Mouse (Mus musculus) hindbrain, embryonic 12.5 days (tissue): Measurements from ENCODE around the gene Drd4. TPM values are rescaled to one million over a fixed set of nuclear protein-coding genes. Genes with fewer than 3 reads are reported as not detected.

ENCODE experiments used
- ATAC-seq: fragments of 200-750 bp; cut with Nextera tagmentation; 2 replicates; pipeline ENCODE4 v1.8.0; 2017; ENCODE audit warnings: moderate TSS enrichment; ENCODE audit not compliant: low FRiP score
- H3K27ac ChIP-seq: fragments of 300-500 bp; sonication (generic); 2 replicates; pipeline ENCODE4 v1.5.1; 2016; ENCODE audit warnings: mild to moderate bottlenecking
- H3K27me3 ChIP-seq: fragments of 300-500 bp; sonication (generic); 2 replicates; pipeline ENCODE4 v1.6.1; 2016; ENCODE audit warnings: mild to moderate bottlenecking
- H3K36me3 ChIP-seq: fragments of 300-500 bp; sonication (generic); 2 replicates; pipeline ENCODE4 v1.6.1; 2016; ENCODE audit warnings: mild to moderate bottlenecking
- H3K4me1 ChIP-seq: fragments of 300-500 bp; sonication (generic); 2 replicates; pipeline ENCODE4 v1.6.1; 2016
- H3K4me2 ChIP-seq: fragments of 300-500 bp; sonication (generic); replicated peaks from 2 replicates; pipeline ENCODE4 v1.6.1; 2016; ENCODE audit warnings: mild to moderate bottlenecking
- H3K4me3 ChIP-seq: fragments of 300-500 bp; sonication (generic); 2 replicates; pipeline ENCODE4 v1.5.1; 2016; ENCODE audit warnings: mild to moderate bottlenecking
- H3K9ac ChIP-seq: fragments of 300-500 bp; sonication (generic); 2 replicates; pipeline ENCODE4 v1.6.1; 2016; ENCODE audit warnings: mild to moderate bottlenecking, moderate library complexity
- H3K9me3 ChIP-seq: fragments of 300-500 bp; sonication (generic); replicated peaks from 2 replicates; pipeline ENCODE4 v1.6.1; 2016; ENCODE audit warnings: mild to moderate bottlenecking
- WGBS: fragments of 180-500 bp; shearing (Covaris S2); methylation state at CpG from one replicate; pipeline ENCODE4 v1.1.7; 2016; 5-methylcytosine and 5-hydroxymethylcytosine counted together
- polyA plus RNA-seq: library from polyadenylated mRNA; unstranded; fragments of >200 nt; fragmentation: Nextera tagmentation; extraction: Ambion mirVana; gene quantifications from 2 replicates; pipeline ENCODE4 v1.2.1, GENCODE M21; 2016

The Drd4 gene
- polyA plus RNA-seq, 1 experiment from 2014 or later: 0.81 TPM

DNA sequence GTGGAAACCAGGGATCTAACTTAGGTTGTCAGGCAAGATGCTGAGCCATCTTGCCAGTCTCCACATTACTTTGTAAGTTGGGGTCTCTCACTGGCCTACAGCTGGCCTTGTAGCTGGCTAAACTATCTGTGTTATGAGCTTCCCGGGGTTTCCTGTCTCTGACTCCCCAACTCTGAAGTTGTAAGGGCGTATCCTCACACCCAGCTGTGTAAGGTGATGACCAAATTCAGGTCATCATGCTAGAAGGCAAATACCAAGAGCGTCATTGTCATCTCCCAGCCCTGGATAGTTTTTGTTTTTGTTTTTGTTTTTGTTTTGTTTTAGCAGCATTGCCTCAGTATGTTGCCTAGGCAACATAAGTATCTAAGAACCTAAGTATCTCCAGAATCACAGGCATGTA is 21.2 kb upstream of the Drd4 start:
- no peak overlapping the region for H3K9ac ChIP-seq
- H3K4me2 ChIP-seq: no peak overlapping the region
- 85% methylated on average over 3 of the region's 3 CpGs for WGBS
- no peaks in the 10 kb centered on the region for H3K36me3 ChIP-seq
- no peak for ATAC-seq
- H3K27me3 ChIP-seq: no peaks in the 10 kb centered on the region; the same call in 1 of the 2 replicates
- no peak overlapping the region for H3K4me3 ChIP-seq
- H3K27ac ChIP-seq: no peak overlapping the region
- no peaks in the 10 kb centered on the region for H3K9me3 ChIP-seq
- H3K4me1 ChIP-seq: peaks cover 8% of the 10 kb centered on the region; the same call in 1 of the 2 replicates

DNA sequence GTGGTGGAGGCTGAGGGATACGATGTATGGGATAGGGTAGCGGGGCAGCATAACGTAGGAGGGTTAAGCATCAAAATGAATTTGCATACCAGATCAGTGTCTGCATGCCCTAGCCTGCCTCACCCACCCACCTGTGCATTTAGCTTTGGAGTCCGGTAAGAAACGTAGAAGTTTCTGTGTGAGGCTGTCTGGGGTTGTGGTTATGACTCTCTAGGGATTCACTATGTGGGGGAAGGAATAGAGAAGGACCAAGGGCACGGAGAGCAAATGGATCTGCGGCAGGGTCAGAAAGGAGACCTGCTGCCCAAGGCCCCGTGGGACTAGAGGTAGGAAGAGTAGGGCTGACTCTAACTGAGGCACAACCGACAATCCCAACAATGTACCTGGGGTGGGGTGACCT is 16.4 kb upstream of the Drd4 start:
- no peak for ATAC-seq
- H3K9me3 ChIP-seq: no peaks in the 10 kb centered on the region
- H3K27ac ChIP-seq: no peak overlapping the region
- no peaks in the 10 kb centered on the region for H3K36me3 ChIP-seq
- H3K4me2 ChIP-seq: no peak overlapping the region
- H3K9ac ChIP-seq: no peak overlapping the region
- H3K4me3 ChIP-seq: no peak overlapping the region
- peaks cover 20% of the 10 kb centered on the region for H3K27me3 ChIP-seq
- H3K4me1 ChIP-seq: peaks cover 11% of the 10 kb centered on the region
- WGBS: 81% methylated on average over 9 of the region's 9 CpGs

DNA sequence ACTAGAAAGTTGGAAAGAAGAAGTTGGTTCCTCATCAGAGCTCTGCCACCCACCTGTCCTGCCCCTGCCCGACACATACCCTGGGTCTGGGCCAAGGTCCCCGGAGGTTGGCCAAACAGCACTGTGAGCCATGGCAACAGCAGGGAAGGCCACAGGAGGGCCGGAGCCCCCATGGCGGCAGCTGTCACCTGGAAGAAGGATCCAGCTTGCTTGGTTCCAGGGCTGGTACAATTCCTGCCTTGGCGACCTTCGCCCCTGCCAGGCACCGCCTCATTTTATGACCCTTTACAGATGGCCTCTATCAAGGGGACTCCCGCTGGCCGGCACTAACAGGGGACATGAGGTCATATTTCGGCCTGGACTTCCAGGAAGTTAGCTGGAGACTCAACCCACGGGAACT is 15.3 kb upstream of the Drd4 start, which contains the start of gene Cdhr5:
TSS of gene Cdhr5 (minus strand) at position 241 of the 400 bp plus-strand sequence.
- ATAC-seq: no peak
- peaks cover 11% of the 10 kb centered on the region for H3K4me1 ChIP-seq
- no peak within 1 kb of the TSS for H3K4me3 ChIP-seq
- no peak within 1 kb of the TSS for H3K9ac ChIP-seq
- no peak within 1 kb of the TSS for H3K27ac ChIP-seq
- peaks cover 24% of the 10 kb centered on the region for H3K27me3 ChIP-seq
- H3K36me3 ChIP-seq: no peaks in the 10 kb centered on the region
- 67% methylated on average over 11 of the region's 11 CpGs for WGBS
- H3K4me2 ChIP-seq: no peak within 1 kb of the TSS
- H3K9me3 ChIP-seq: no peaks in the 10 kb centered on the region

DNA sequence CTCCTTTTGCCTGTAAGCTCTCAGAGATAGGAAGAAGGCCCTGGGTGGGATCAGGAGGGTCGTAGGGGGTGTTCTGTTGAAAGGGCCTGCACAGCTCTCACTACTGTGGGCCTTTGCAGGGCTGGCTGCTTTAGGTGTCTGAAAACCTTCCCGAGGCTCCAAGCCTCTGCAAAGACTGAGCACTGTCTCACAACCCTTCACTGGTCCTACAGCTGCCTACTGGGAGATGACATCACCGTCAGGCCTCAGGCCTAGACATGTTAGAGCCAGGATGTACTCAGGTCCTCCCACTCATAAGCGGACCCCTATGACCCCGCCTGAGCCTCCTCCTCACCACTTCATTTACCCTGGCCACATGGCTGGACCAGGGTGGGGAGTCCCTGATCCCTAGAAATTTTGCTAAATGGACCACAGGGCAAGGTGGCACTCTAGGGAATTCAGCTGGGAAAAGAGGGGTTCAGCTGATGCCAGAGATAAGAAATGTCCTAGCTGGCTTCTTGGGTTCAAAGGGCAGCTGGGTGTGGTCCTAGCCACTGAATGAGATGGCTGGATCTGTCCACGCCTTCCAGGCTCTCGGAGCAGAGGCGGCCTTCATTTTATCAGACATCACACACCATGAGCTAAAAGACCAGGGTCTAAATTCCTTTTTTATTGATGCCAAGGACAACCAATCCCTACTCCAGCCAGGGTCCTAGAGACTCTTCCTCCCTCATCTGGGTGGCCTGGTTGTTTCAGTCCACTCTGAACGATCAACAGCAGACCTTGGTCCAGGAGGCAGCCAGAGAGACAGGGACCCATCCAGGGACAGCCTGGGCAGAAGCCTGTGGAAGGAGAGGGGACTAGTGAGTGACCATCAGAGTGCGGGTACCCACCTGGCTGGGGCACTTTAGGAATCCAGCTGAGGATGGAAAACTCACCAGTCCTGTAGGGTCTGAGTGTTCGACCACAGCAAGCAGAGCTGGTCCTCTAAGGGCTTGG is 13.8 kb upstream of the Drd4 start:
- WGBS: 82% methylated on average over 11 of the region's 11 CpGs
- H3K4me2 ChIP-seq: peak overlapping the region; percentile 94
- H3K36me3 ChIP-seq: no peaks in the 10 kb centered on the region
- H3K4me3 ChIP-seq: 0 out of 2 replicates have a peak overlapping the region, but pooled peaks have one; percentile 42
- H3K27ac ChIP-seq: no peak overlapping the region
- peak; percentile 30; the same call in 1 of the 2 replicates for ATAC-seq
- H3K9ac ChIP-seq: no peak overlapping the region
- H3K4me1 ChIP-seq: peaks cover 11% of the 10 kb centered on the region
- no peaks in the 10 kb centered on the region for H3K9me3 ChIP-seq
- peaks cover 27% of the 10 kb centered on the region for H3K27me3 ChIP-seq

DNA sequence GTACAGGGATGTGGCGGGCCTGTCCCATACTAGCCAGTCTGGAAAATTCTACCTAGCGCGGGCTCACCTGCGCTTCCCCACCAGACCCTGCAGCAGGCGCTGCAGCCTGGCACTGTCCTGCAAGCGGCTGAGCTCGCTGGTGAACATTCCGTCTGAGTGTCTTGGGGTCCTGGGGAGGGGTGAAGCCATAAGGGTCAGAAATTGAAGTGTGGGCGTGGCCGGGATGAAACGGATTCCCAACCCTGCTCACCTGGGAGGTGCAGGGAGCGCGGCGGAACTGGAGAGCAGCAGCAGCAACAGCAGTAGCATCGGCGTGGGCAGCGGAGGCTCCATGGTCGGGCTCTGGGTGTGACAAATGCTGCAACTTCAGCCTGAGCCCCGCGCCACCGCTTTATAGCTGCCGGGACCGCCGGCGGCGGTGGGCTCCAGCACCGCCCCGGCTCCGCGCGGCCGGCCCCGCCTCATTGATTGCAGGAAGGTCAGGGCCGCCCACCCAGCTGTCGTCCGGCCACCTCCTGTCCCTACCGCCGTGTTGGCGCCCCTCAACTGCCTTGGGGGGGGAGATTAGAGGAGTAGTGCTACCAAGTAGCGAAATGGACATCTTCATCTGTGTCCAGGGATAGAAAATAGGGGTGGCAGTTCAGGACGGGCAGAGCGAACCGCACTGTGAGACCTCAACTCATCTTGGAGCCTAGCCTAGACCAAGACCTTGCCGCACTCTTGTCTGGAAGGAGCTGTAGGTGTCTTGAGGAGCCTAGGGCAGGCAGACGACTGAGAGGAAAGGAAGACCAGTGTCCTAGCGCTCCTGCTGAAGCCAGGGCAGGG is 12.8 kb upstream of the Drd4 start, which contains the start of gene Sct:
TSS of gene Sct (minus strand) at position 368 of the 825 bp plus-strand sequence.
- Histone ChIP-seq H3K4me3 (peak within 1 kb of the TSS; percentile 42), H3K4me2 (peak within 1 kb of the TSS; percentile 94), H3K4me1 (peaks cover 11% of the 10 kb centered on the region), H3K9ac (peak within 1 kb of the TSS; percentile 62), H3K27me3 (peaks cover 27% of the 10 kb centered on the region), H3K36me3 (no peaks in the 10 kb centered on the region), H3K9me3 (no peaks in the 10 kb centered on the region), H3K27ac (no peak within 1 kb of the TSS)
- ATAC-seq: peak; percentile 57
- 2% methylated on average over 44 of the region's 46 CpGs for WGBS

DNA sequence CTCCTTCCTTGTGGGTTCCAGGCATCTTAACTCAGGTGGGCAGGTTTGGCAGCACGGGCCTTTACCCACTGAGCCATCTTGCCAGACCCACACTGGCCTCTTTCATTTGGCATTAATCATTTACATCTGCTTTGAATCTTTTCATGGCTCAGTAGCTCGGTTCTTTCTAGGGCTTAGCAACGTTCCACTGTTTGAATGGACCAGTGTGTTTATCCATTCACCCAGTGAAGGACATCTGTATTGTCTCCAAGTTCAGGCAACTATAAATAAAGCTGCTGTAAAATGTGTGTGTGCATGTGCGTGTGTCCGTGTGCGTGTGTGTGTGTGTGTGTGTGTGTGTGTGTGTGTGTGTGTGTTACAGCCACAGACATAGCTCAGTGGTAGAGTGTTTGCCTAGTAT is 10.4 kb upstream of the Drd4 start:
- Histone ChIP-seq H3K4me1 (peaks cover 11% of the 10 kb centered on the region), H3K4me2 (no peak overlapping the region), H3K27ac (no peak overlapping the region), H3K36me3 (no peaks in the 10 kb centered on the region), H3K9me3 (no peaks in the 10 kb centered on the region), H3K4me3 (no peak overlapping the region), H3K9ac (no peak overlapping the region), H3K27me3 (peaks cover 27% of the 10 kb centered on the region)
- no peak for ATAC-seq
- 52% methylated on average over 6 of the region's 6 CpGs for WGBS

DNA sequence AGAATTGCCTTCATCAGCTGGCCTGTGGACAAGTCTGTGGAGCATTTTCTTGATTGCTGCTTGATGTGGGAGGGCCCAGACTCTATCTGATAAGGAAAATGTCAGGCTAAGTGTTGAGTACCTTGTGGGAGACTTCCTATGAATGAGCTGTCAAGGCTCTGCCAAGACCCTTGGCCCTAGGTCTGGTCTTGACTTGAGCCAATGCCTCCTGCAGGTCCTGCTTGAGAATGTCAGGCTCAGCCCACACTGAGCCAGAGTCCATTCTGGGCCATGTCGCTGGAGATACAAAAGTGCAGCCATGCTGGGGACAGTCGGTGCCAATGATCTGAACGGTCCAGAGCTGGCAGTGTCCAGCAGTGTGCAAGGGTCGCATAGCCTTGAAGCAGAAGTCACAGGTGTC is 9.1 kb upstream of the Drd4 start:
- no peak overlapping the region for H3K9ac ChIP-seq
- H3K4me1 ChIP-seq: peaks cover 11% of the 10 kb centered on the region
- no peak overlapping the region for H3K4me2 ChIP-seq
- no peak overlapping the region for H3K4me3 ChIP-seq
- 83% methylated on average over 4 of the region's 4 CpGs for WGBS
- peaks cover 22% of the 10 kb centered on the region for H3K27me3 ChIP-seq
- no peaks in the 10 kb centered on the region for H3K36me3 ChIP-seq
- H3K27ac ChIP-seq: no peak overlapping the region
- no peak for ATAC-seq
- no peaks in the 10 kb centered on the region for H3K9me3 ChIP-seq

DNA sequence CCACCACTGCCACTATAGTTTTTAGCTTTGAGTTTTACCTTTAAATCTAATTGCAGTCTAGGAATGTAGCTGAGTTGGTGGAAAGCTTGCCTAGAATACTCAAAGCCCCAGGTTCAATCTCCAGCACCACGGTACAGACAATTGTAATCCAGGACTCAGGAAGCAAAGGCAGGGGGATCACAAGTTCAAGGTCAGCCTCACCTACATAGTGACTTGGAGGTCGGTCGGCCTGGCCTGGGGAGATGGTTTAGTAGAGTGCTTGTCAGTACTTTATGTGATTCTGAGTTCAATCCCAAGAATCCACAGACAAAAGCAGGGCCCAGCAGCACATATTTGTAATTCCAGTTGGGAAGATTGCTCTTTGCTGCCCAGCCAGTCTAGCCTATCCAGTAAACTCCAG is 3.8 kb upstream of the Drd4 start:
- Histone ChIP-seq H3K9ac (no peak overlapping the region), H3K9me3 (no peaks in the 10 kb centered on the region), H3K36me3 (no peaks in the 10 kb centered on the region), H3K4me1 (peaks cover 15% of the 10 kb centered on the region), H3K27me3 (peaks cover 36% of the 10 kb centered on the region), H3K4me2 (no peak overlapping the region), H3K4me3 (no peak overlapping the region), H3K27ac (no peak overlapping the region)
- no peak for ATAC-seq
- 84% methylated on average over 3 of the region's 3 CpGs for WGBS

DNA sequence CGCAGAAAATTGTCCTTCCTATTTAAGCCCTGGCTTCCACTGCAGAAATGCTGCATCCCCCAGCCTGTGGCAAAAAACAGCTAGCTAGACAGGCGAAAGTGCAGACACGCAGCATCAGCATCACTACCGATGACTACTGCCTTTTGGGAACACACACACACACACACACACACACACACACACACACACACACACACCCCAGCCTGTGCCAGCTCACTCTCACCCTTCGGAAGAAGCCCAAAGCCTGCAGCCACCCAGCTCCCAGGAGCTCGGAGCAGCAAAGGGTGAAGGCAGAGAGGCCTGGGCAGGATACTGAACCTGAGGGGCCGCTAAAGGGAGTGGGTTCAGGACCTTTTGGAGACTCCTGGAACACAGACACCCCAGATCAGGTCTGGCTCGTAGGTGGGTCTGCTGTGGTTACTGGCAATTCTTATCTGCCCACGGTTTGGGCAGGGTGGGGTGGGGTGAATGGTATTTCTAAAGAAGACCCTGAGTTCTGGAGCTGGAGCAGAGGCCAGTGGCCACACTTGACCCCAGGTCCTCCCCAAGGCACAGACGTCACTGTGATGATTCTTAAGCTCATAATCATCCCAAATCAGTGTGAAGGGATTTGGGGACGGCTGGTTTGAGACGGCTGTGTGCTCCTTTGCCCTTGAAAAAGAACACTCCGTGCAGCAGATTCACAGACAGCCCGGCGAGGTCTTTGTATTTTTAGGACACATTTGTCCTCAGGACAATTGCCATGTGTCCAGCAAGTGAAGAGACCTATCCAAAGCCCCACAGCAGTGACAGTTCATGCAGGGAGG is 980 bp downstream of the Drd4 start:
- H3K36me3 ChIP-seq: peaks cover 12% of the 10 kb centered on the region
- H3K4me3 ChIP-seq: peak overlapping the region; percentile 51
- peak overlapping the region; percentile 92 for H3K4me2 ChIP-seq
- H3K27me3 ChIP-seq: peaks cover 70% of the 10 kb centered on the region
- H3K9ac ChIP-seq: peak overlapping the region; percentile 68; the same call in 1 of the 2 replicates
- 30% methylated on average over 15 of the region's 15 CpGs for WGBS
- H3K9me3 ChIP-seq: no peaks in the 10 kb centered on the region
- ATAC-seq: no peak
- H3K27ac ChIP-seq: no peak overlapping the region
- H3K4me1 ChIP-seq: peaks cover 30% of the 10 kb centered on the region

DNA sequence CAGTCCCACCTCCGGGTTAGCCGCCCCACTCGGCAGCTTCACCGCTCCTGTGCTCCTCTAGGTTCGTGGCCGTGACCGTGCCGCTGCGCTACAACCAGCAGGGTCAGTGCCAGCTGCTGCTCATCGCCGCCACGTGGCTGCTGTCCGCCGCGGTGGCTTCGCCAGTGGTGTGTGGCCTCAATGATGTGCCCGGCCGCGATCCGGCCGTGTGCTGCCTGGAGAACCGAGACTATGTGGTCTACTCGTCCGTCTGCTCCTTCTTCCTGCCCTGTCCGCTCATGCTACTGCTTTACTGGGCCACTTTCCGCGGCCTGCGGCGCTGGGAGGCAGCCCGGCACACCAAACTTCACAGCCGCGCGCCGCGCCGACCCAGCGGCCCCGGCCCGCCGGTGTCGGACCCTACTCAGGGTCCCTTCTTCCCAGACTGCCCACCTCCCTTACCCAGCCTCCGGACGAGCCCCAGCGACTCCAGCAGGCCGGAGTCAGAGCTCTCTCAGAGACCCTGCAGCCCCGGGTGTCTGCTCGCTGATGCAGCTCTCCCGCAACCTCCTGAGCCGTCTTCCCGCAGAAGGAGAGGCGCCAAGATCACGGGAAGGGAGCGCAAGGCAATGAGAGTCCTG is 2.2 kb downstream of the Drd4 start:
- H3K27ac ChIP-seq: no peak overlapping the region
- H3K4me1 ChIP-seq: peaks cover 30% of the 10 kb centered on the region
- 0 out of 2 replicates have a peak, but pooled peaks have one; percentile 15 for ATAC-seq
- H3K36me3 ChIP-seq: peaks cover 20% of the 10 kb centered on the region
- H3K9me3 ChIP-seq: no peaks in the 10 kb centered on the region
- peak overlapping the region; percentile 36 for H3K4me3 ChIP-seq
- H3K9ac ChIP-seq: peak overlapping the region; percentile 42; the same call in 1 of the 2 replicates
- 1% methylated on average over 53 of the region's 53 CpGs for WGBS
- peaks cover 70% of the 10 kb centered on the region for H3K27me3 ChIP-seq
- H3K4me2 ChIP-seq: peak overlapping the region; percentile 63

DNA sequence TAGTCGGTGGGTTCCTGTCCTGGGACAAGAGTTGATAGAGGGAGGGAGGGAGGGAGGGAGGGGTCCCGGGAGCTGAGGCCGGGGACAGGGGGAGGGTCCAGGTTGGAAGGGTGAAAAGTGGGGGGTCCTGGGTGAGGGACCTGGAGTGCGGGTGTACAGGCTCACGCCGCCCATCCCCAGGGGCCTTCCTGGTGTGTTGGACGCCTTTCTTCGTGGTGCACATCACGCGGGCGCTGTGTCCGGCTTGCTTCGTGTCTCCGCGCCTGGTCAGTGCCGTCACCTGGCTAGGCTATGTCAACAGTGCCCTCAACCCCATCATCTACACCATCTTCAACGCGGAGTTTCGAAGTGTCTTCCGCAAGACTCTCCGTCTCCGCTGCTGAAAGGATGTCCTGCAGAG is 2.7 kb downstream of the Drd4 start:
- WGBS: 7% methylated on average over 22 of the region's 22 CpGs
- peaks cover 67% of the 10 kb centered on the region for H3K27me3 ChIP-seq
- H3K27ac ChIP-seq: no peak overlapping the region
- peaks cover 30% of the 10 kb centered on the region for H3K4me1 ChIP-seq
- peaks cover 25% of the 10 kb centered on the region for H3K36me3 ChIP-seq
- peak overlapping the region; percentile 36 for H3K4me3 ChIP-seq
- H3K4me2 ChIP-seq: peak overlapping the region; percentile 63
- H3K9ac ChIP-seq: no peak overlapping the region
- ATAC-seq: 0 out of 2 replicates have a peak, but pooled peaks have one; percentile 8
- no peaks in the 10 kb centered on the region for H3K9me3 ChIP-seq
